Mouse (Mus musculus) adrenal gland, postnatal 0 days (tissue): Measurements from ENCODE around the gene Sacs. TPM values are rescaled to one million over a fixed set of nuclear protein-coding genes. Genes with fewer than 3 reads are reported as not detected.

Experiments
- polyA plus RNA-seq: library from polyadenylated mRNA; unstranded; fragments of >200 nt; fragmentation: Nextera tagmentation; extraction: Ambion mirVana; gene quantifications from 2 replicates; pipeline ENCODE4 v1.2.1, GENCODE M21; 2015

The Sacs gene
- polyA plus RNA-seq = 1.1 and 1.5 TPM in 2 replicates

GRCm38 (mm10) chr14:61137994-61138726, at the start of gene Sacs:
TSS of gene Sacs (plus strand) at chr14:61138457.

GRCm38 (mm10) chr14:61258352-61258751, 120.1 kb downstream of the Sacs start, which contains the start of gene Sgcg:
TSS of gene Sgcg (minus strand) at chr14:61258490.

Other genes starting within 250 kb of the Sacs start
- gene Tnfrsf19, start 92.0 kb upstream of the Sacs start, polyA plus RNA-seq = 18.3 and 44.4 TPM in 2 replicates
- gene Sgcg, start 120.0 kb downstream of the Sacs start, polyA plus RNA-seq = 0.87 TPM in 1 of 2 replicates, not detected in the other
- gene Arl11, start 171.3 kb downstream of the Sacs start, polyA plus RNA-seq = 1.7 and 3.5 TPM in 2 replicates
- gene Ebpl, start 222.0 kb downstream of the Sacs start, polyA plus RNA-seq = 15.2 and 15.6 TPM in 2 replicates